Mouse (Mus musculus) frontal cortex, postnatal 36 days (tissue): ENCODE results near the gene Zbtb42.

Source experiments
- DNase-seq, 2 experiments: peaks; one replicate each; pipeline ENCODE4 v3.0.0; 2022; ENCODE audit warnings: low spot score in 2 of 2

Gene Zbtb42

GRCm38 (mm10) chr12:112688458-112688857 is 9.8 kb downstream of the Zbtb42 start:
- no peak for DNase-seq

- peak; percentile 95 to 96 for DNase-seq
Observed at GRCm38 (mm10) chr12:112693185-112694126, 14.8 kb downstream of the Zbtb42 start.

GRCm38 (mm10) chr12:112694127-112694475 is 15.5 kb downstream of the Zbtb42 start:
- peak in 1 of 2 experiments; percentile 33 for DNase-seq

GRCm38 (mm10) chr12:112696806-112697425 is 18.3 kb downstream of the Zbtb42 start:
- DNase-seq: no peak

GRCm38 (mm10) chr12:112700522-112700921 is 21.9 kb downstream of the Zbtb42 start:
- DNase-seq: no peak

GRCm38 (mm10) chr12:112702374-112703320 is 24.0 kb downstream of the Zbtb42 start:
- no peak for DNase-seq

GRCm38 (mm10) chr12:112706704-112707572 is 28.3 kb downstream of the Zbtb42 start:
- DNase-seq: peak; percentile 87 to 92

- no peak for DNase-seq
Observed at GRCm38 (mm10) chr12:112707573-112707869, 28.9 kb downstream of the Zbtb42 start.

GRCm38 (mm10) chr12:112713984-112714383 is 35.4 kb downstream of the Zbtb42 start:
- peak in 1 of 2 experiments; percentile 37 for DNase-seq

- no peak for DNase-seq
Observed at GRCm38 (mm10) chr12:112717140-112717539, 38.5 kb downstream of the Zbtb42 start.

GRCm38 (mm10) chr12:112718995-112719394 is 40.4 kb downstream of the Zbtb42 start:
- no peak for DNase-seq

- no peak for DNase-seq
Observed at GRCm38 (mm10) chr12:112720216-112720615, 41.6 kb downstream of the Zbtb42 start, which contains the start of gene Cep170b. Gene Cep170b (plus strand): TSS chr12:112720455.

GRCm38 (mm10) chr12:112720890-112721423 is 42.3 kb downstream of the Zbtb42 start:
- no peak for DNase-seq

GRCm38 (mm10) chr12:112721424-112722239 is 43.0 kb downstream of the Zbtb42 start:
- no peak for DNase-seq

GRCm38 (mm10) chr12:112722240-112723027 is 43.8 kb downstream of the Zbtb42 start:
- DNase-seq: peak in 1 of 2 experiments; percentile 58

GRCm38 (mm10) chr12:112723028-112723330 is 44.4 kb downstream of the Zbtb42 start:
- DNase-seq: no peak

GRCm38 (mm10) chr12:112723445-112723844 is 44.8 kb downstream of the Zbtb42 start:
- DNase-seq: no peak

- DNase-seq: peak in 1 of 2 experiments; percentile 76
Observed at GRCm38 (mm10) chr12:112724077-112724805, 45.6 kb downstream of the Zbtb42 start.
